Mouse (Mus musculus): Measurements from ENCODE around the gene Gas7. TPM values are rescaled to one million over a fixed set of nuclear protein-coding genes. Genes with fewer than 3 reads are reported as not detected.

Gas7 gene
- total RNA-seq, 1 experiment: 2.4 TPM

DNA sequence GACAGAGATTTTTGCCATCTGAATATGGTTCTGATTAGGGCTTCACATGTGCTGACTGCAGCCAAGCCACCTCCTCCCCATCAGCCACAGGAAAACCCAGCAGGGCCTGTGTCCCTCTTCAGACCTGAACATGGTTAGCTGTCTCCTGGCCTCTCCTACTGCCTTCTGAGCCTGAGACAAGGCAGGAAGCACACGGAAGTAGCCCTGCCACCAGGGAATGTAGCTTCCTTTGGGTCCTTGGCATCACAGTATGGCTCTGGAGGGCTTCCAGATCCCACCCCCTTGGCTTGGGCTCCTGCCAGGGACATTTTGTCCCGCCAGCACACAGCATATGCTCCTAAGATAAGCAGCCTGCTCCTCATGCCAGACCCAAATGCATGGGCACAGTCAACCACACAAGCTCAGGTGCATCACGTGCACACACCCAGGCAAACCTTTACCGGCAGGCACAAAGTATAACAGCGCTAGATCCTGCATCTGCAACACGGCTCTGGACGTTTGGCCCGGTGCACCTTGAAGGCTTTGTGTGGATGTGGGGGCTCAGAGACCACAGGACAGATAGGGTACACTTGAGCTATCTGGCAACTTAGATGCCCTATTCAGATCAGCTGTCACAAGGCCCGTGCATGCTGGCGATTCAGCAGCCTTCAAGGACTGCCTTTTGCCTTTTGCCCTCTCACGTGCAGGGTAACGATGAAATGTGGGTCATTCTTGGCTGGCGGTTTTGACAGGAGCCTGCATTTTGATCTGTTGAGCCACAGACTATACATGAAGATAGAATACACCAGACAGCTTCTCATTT is 212.5 kb downstream of the Gas7 start:
- H3K27ac ChIP-seq (ENCODE audit: insufficient read depth, low read depth, low read length, poor library complexity, severe bottlenecking): no peak overlapping the region
- H3K4me3 ChIP-seq (ENCODE audit: insufficient read depth in 1 of 2, low read depth in 1 of 2, low read length in 2 of 2, poor library complexity in 1 of 2, severe bottlenecking in 1 of 2): no peak overlapping the region
- H3K9me3 ChIP-seq (ENCODE audit: control insufficient read depth, insufficient read depth, low read depth, low read length): no peaks in the 10 kb centered on the region
- no peak for DNase-seq (ENCODE audit: low read depth, low spot score)
- H3K4me1 ChIP-seq (ENCODE audit: control insufficient read depth in 2 of 2, insufficient read depth in 2 of 2, low read length in 2 of 2, poor library complexity in 1 of 2): no peaks in the 10 kb centered on the region
- no peak for TF ChIP-seq HCFC1 (IDR thresholded peaks at IDR 0.05; ENCODE audit: borderline replicate concordance, insufficient read depth, low read length)
- no peak for TF ChIP-seq MAFK (IDR thresholded peaks at IDR 0.05; ENCODE audit: insufficient read depth, low read depth, low read length)
- no peak for TF ChIP-seq CHD2 (IDR thresholded peaks at IDR 0.05; ENCODE audit: low read depth, low read length)
- TF ChIP-seq ZNF384 (IDR thresholded peaks at IDR 0.05; ENCODE audit: low read depth, low read length): no peak
- no peak for TF ChIP-seq ZC3H11A (IDR thresholded peaks at IDR 0.05; ENCODE audit: borderline replicate concordance, low read depth, low read length)
- in situ Hi-C loops (cut with MboI; ENCODE audit: low sequenced_read_pairs in 2 of 2, unreplicated experiment in 2 of 2): no loop called here
- H3K36me3 ChIP-seq (ENCODE audit: control insufficient read depth, insufficient read depth, low read length, poor library complexity, severe bottlenecking): no peaks in the 10 kb centered on the region
- no peak overlapping the region for H3K9ac ChIP-seq (ENCODE audit: insufficient read depth, low read depth, low read length, poor library complexity, severe bottlenecking)

DNA sequence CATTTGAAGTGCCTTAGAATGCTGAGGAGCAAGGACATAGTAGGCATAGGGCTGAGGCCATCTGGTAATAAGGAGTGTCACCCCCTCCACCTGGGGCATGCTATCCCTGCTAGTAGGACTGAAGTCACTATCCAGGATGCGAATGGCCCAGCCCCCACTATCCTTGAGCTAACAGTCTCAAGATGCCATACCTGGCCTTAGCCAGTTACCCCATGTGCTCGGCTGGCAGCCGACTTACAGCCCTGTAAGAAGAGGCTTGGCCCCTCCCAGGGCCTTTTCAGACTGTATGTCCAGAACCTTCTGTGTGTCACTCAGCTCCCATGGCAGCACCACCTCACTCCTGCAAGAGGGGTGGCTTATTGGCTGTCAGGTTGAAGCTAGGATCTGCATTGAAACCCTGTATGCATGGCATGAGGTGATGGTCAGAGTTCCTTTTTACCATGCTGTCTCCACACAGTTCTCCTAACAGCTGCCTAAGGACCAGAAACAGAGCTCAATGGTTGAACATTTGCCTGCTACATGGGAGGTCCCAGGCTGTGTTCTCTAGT is 213.3 kb downstream of the Gas7 start:
- TF ChIP-seq ZC3H11A (IDR thresholded peaks at IDR 0.05; ENCODE audit: borderline replicate concordance, low read depth, low read length): no peak
- TF ChIP-seq HCFC1 (IDR thresholded peaks at IDR 0.05; ENCODE audit: borderline replicate concordance, insufficient read depth, low read length): no peak
- no peak for TF ChIP-seq MAFK (IDR thresholded peaks at IDR 0.05; ENCODE audit: insufficient read depth, low read depth, low read length)
- no peak for TF ChIP-seq CHD2 (IDR thresholded peaks at IDR 0.05; ENCODE audit: low read depth, low read length)
- TF ChIP-seq ZNF384 (IDR thresholded peaks at IDR 0.05; ENCODE audit: low read depth, low read length): no peak
- H3K4me3 ChIP-seq (ENCODE audit: insufficient read depth in 1 of 2, low read depth in 1 of 2, low read length in 2 of 2, poor library complexity in 1 of 2, severe bottlenecking in 1 of 2): no peak overlapping the region
- H3K27ac ChIP-seq (ENCODE audit: insufficient read depth, low read depth, low read length, poor library complexity, severe bottlenecking): no peak overlapping the region
- no peak for DNase-seq (ENCODE audit: low read depth, low spot score)
- in situ Hi-C loops (cut with MboI; ENCODE audit: low sequenced_read_pairs in 2 of 2, unreplicated experiment in 2 of 2): no loop called here
- H3K36me3 ChIP-seq (ENCODE audit: control insufficient read depth, insufficient read depth, low read length, poor library complexity, severe bottlenecking): no peaks in the 10 kb centered on the region
- H3K9me3 ChIP-seq (ENCODE audit: control insufficient read depth, insufficient read depth, low read depth, low read length): no peaks in the 10 kb centered on the region
- H3K9ac ChIP-seq (ENCODE audit: insufficient read depth, low read depth, low read length, poor library complexity, severe bottlenecking): no peak overlapping the region
- no peaks in the 10 kb centered on the region for H3K4me1 ChIP-seq (ENCODE audit: control insufficient read depth in 2 of 2, insufficient read depth in 2 of 2, low read length in 2 of 2, poor library complexity in 1 of 2)

DNA sequence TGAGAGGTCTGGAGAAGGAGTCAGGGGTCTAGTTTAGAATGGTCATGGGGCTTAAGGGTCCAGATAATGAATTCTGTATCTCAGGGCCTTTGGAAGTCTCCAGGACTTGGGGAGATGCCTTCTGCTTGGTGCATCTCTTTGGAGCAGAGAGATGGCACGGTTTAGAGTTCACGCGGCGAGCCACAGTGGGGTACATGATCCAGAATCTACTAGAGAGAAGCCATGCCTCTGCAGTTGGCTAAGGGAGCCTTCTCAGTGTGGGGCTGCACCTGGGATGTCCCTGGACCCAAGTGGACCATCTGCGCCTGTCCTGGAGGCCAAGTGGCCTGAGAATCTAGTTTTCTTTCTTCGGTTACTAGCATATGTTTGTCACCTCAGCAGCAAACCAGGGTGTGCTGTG is 214.8 kb downstream of the Gas7 start:
- H3K9ac ChIP-seq (ENCODE audit: insufficient read depth, low read depth, low read length, poor library complexity, severe bottlenecking): no peak overlapping the region
- H3K27ac ChIP-seq (ENCODE audit: insufficient read depth, low read depth, low read length, poor library complexity, severe bottlenecking): no peak overlapping the region
- no peaks in the 10 kb centered on the region for H3K4me1 ChIP-seq (ENCODE audit: control insufficient read depth in 2 of 2, insufficient read depth in 2 of 2, low read length in 2 of 2, poor library complexity in 1 of 2)
- DNase-seq (ENCODE audit: low read depth, low spot score): no peak
- in situ Hi-C loops (cut with MboI; ENCODE audit: low sequenced_read_pairs in 2 of 2, unreplicated experiment in 2 of 2): no loop called here
- no peak for TF ChIP-seq CHD2 (IDR thresholded peaks at IDR 0.05; ENCODE audit: low read depth, low read length)
- no peak for TF ChIP-seq MAFK (IDR thresholded peaks at IDR 0.05; ENCODE audit: insufficient read depth, low read depth, low read length)
- TF ChIP-seq ZNF384 (IDR thresholded peaks at IDR 0.05; ENCODE audit: low read depth, low read length): no peak
- TF ChIP-seq ZC3H11A (IDR thresholded peaks at IDR 0.05; ENCODE audit: borderline replicate concordance, low read depth, low read length): no peak
- TF ChIP-seq HCFC1 (IDR thresholded peaks at IDR 0.05; ENCODE audit: borderline replicate concordance, insufficient read depth, low read length): no peak
- no peaks in the 10 kb centered on the region for H3K9me3 ChIP-seq (ENCODE audit: control insufficient read depth, insufficient read depth, low read depth, low read length)
- no peaks in the 10 kb centered on the region for H3K36me3 ChIP-seq (ENCODE audit: control insufficient read depth, insufficient read depth, low read length, poor library complexity, severe bottlenecking)
- no peak overlapping the region for H3K4me3 ChIP-seq (ENCODE audit: insufficient read depth in 1 of 2, low read depth in 1 of 2, low read length in 2 of 2, poor library complexity in 1 of 2, severe bottlenecking in 1 of 2)

GRCm38 (mm10) chr11:67672140-67672539 is 216.9 kb downstream of the Gas7 start:
- no peaks in the 10 kb centered on the region for H3K4me1 ChIP-seq (ENCODE audit: control insufficient read depth in 2 of 2, insufficient read depth in 2 of 2, low read length in 2 of 2, poor library complexity in 1 of 2)

More at GRCm38 (mm10) chr11:67672140-67672539, 216.9 kb downstream of the Gas7 start:
- Histone ChIP-seq H3K27ac (ENCODE audit: insufficient read depth, low read depth, low read length, poor library complexity, severe bottlenecking) (no peak overlapping the region), H3K9ac (ENCODE audit: insufficient read depth, low read depth, low read length, poor library complexity, severe bottlenecking) (no peak overlapping the region), H3K4me3 (ENCODE audit: insufficient read depth in 1 of 2, low read depth in 1 of 2, low read length in 2 of 2, poor library complexity in 1 of 2, severe bottlenecking in 1 of 2) (no peak overlapping the region), H3K9me3 (ENCODE audit: control insufficient read depth, insufficient read depth, low read depth, low read length) (no peaks in the 10 kb centered on the region), H3K36me3 (ENCODE audit: control insufficient read depth, insufficient read depth, low read length, poor library complexity, severe bottlenecking) (no peaks in the 10 kb centered on the region)
- in situ Hi-C loops (cut with MboI; ENCODE audit: low sequenced_read_pairs in 2 of 2, unreplicated experiment in 2 of 2): no loop called here
- no peak for TF ChIP-seq MAFK (IDR thresholded peaks at IDR 0.05; ENCODE audit: insufficient read depth, low read depth, low read length)
- no peak for TF ChIP-seq ZNF384 (IDR thresholded peaks at IDR 0.05; ENCODE audit: low read depth, low read length)
- no peak for TF ChIP-seq HCFC1 (IDR thresholded peaks at IDR 0.05; ENCODE audit: borderline replicate concordance, insufficient read depth, low read length)
- TF ChIP-seq CHD2 (IDR thresholded peaks at IDR 0.05; ENCODE audit: low read depth, low read length): no peak
- TF ChIP-seq ZC3H11A (IDR thresholded peaks at IDR 0.05; ENCODE audit: borderline replicate concordance, low read depth, low read length): no peak
- DNase-seq (ENCODE audit: low read depth, low spot score): no peak

All from ES-E14 (cell line).